Mouse (Mus musculus) neural tube, embryonic 11.5 days (tissue): ENCODE measurements around the gene Zfp26. TPM values are rescaled to one million over a fixed set of nuclear protein-coding genes. Genes with fewer than 3 reads are reported as not detected.

Experiments
- ATAC-seq: fragments of 200-750 bp; cut with Nextera tagmentation; 2 replicates; pipeline ENCODE4 v1.8.0; 2017; ENCODE audit warnings: moderate number of reproducible peaks, mild to moderate bottlenecking, moderate TSS enrichment, moderate library complexity; ENCODE audit not compliant: insufficient read depth, low FRiP score, low TSS enrichment
- DNase-seq: peaks from one replicate; pipeline ENCODE4 v3.0.0-alpha.2; 2015; ENCODE audit warnings: low spot score
- H3K27ac ChIP-seq: fragments of 300-500 bp; sonication (generic); 2 replicates; pipeline ENCODE4 v1.5.1; 2014; ENCODE audit warnings: low read depth, mild to moderate bottlenecking, low read length
- H3K27me3 ChIP-seq: fragments of 300-500 bp; sonication (generic); 2 replicates; pipeline ENCODE4 v1.6.1; 2014; ENCODE audit warnings: mild to moderate bottlenecking, low read length, mixed read lengths; ENCODE audit not compliant: control insufficient read depth, insufficient read depth
- H3K36me3 ChIP-seq: fragments of 300-500 bp; sonication (generic); 2 replicates; pipeline ENCODE4 v1.6.1; 2014; ENCODE audit warnings: mild to moderate bottlenecking, low read length, moderate library complexity, mixed read lengths; ENCODE audit not compliant: control insufficient read depth, insufficient read depth
- H3K4me1 ChIP-seq: fragments of 300-500 bp; sonication (generic); 2 replicates; pipeline ENCODE4 v1.6.1; 2014; ENCODE audit warnings: low read length, mixed read lengths; ENCODE audit not compliant: control insufficient read depth, insufficient read depth
- H3K4me2 ChIP-seq: fragments of 300-500 bp; sonication (generic); 2 replicates; pipeline ENCODE4 v1.6.1; 2014; ENCODE audit warnings: low read depth, mild to moderate bottlenecking, moderate library complexity
- H3K4me3 ChIP-seq: fragments of 300-500 bp; sonication (generic); 2 replicates; pipeline ENCODE4 v1.5.1; 2014; ENCODE audit warnings: low read depth, low read length
- H3K9ac ChIP-seq: fragments of 300-500 bp; sonication (generic); 2 replicates; pipeline ENCODE4 v1.6.1; 2014; ENCODE audit warnings: mild to moderate bottlenecking, low read length
- H3K9me3 ChIP-seq: fragments of 300-500 bp; sonication (generic); 2 replicates; pipeline ENCODE4 v1.6.1; 2016; ENCODE audit warnings: low read length; ENCODE audit not compliant: control insufficient read depth
- WGBS: fragments of 180-500 bp; shearing (Covaris S2); extraction: QIAGEN DNeasy Blood & Tissue Kit; methylation state at CpG from one replicate; pipeline ENCODE4 v1.1.7; 2014; 5-methylcytosine and 5-hydroxymethylcytosine counted together
- polyA plus RNA-seq: library from polyadenylated mRNA; unstranded; fragments of >200 nt; fragmentation: Nextera tagmentation; extraction: Ambion mirVana; gene quantifications from 2 replicates; pipeline ENCODE4 v1.2.1, GENCODE M21; 2014

The Zfp26 gene
- 31.0 and 37.7 TPM in 2 replicates for polyA plus RNA-seq

GRCm38 (mm10) chr9:20459377-20460317 is at the start of gene Zfp26:
Gene Zfp26 (minus strand): TSS chr9:20460162.
- DNase-seq (peak; percentile 82), ATAC-seq (peak; percentile 91)
- peak within 1 kb of the TSS; percentile 83 for H3K9ac ChIP-seq
- H3K9me3 ChIP-seq, result no peaks in the 10 kb centered on the region
- whole genome bisulfite sequencing, result under 1% methylated on average over 48 of the region's 48 CpGs
- peak within 1 kb of the TSS; percentile 70 for H3K4me2 ChIP-seq
- H3K27ac ChIP-seq, result peak within 1 kb of the TSS; percentile 72
- peak within 1 kb of the TSS; percentile 69 for H3K4me3 ChIP-seq
- H3K27me3 ChIP-seq, result no peaks in the 10 kb centered on the region
- H3K36me3 ChIP-seq, result peaks cover 2% of the 10 kb centered on the region; the same call in 1 of the 2 replicates
- H3K4me1 ChIP-seq, result no peaks in the 10 kb centered on the region

- WGBS, result 89% methylated on average over 3 of the region's 3 CpGs
- no peak for DNase-seq
- Histone ChIP-seq H3K27ac (no peak overlapping the region), H3K9ac (no peak overlapping the region), H3K4me3 (no peak overlapping the region), H3K36me3 (peaks cover 9% of the 10 kb centered on the region), H3K27me3 (no peaks in the 10 kb centered on the region), H3K4me1 (no peaks in the 10 kb centered on the region), H3K4me2 (no peak overlapping the region), H3K9me3 (no peaks in the 10 kb centered on the region)
- ATAC-seq, result no peak
These were observed 49.7 kb upstream of the Zfp26 start for GRCm38 (mm10) chr9:20509676-20510075.

GRCm38 (mm10) chr9:20504801-20505200 is 44.8 kb upstream of the Zfp26 start:
- Histone ChIP-seq H3K27ac (no peak overlapping the region), H3K27me3 (no peaks in the 10 kb centered on the region), H3K9ac (no peak overlapping the region), H3K4me3 (no peak overlapping the region), H3K4me2 (no peak overlapping the region), H3K9me3 (no peaks in the 10 kb centered on the region), H3K36me3 (peaks cover 24% of the 10 kb centered on the region), H3K4me1 (no peaks in the 10 kb centered on the region)
- DNase-seq, result no peak
- WGBS, result 89% methylated on average over 5 of the region's 5 CpGs
- no peak for ATAC-seq

GRCm38 (mm10) chr9:20493281-20493680 is 33.3 kb upstream of the Zfp26 start:
- H3K9ac ChIP-seq, result peak overlapping the region; percentile 76
- no peaks in the 10 kb centered on the region for H3K9me3 ChIP-seq
- DNase-seq (no peak), ATAC-seq (no peak)
- peaks cover 8% of the 10 kb centered on the region; the same call in 1 of the 2 replicates for H3K4me1 ChIP-seq
- peak overlapping the region; percentile 76 for H3K27ac ChIP-seq
- peak overlapping the region; percentile 71 for H3K4me3 ChIP-seq
- H3K4me2 ChIP-seq, result peak overlapping the region; percentile 62
- no peaks in the 10 kb centered on the region for H3K27me3 ChIP-seq
- H3K36me3 ChIP-seq, result peaks cover 7% of the 10 kb centered on the region
- 12% methylated on average over 9 of the region's 9 CpGs for WGBS

- peak; percentile 94 for DNase-seq
- no peaks in the 10 kb centered on the region for H3K27me3 ChIP-seq
- peak within 1 kb of the TSS; percentile 71 for H3K4me3 ChIP-seq
- ATAC-seq, result peak; percentile 94
- peaks cover 8% of the 10 kb centered on the region; the same call in 1 of the 2 replicates for H3K4me1 ChIP-seq
- H3K9me3 ChIP-seq, result no peaks in the 10 kb centered on the region
- H3K4me2 ChIP-seq, result peak within 1 kb of the TSS; percentile 62
- peaks cover 7% of the 10 kb centered on the region for H3K36me3 ChIP-seq
- WGBS, result 2% methylated on average over 40 of the region's 40 CpGs
- H3K27ac ChIP-seq, result peak within 1 kb of the TSS; percentile 76
- peak within 1 kb of the TSS; percentile 76 for H3K9ac ChIP-seq
These were observed 32.7 kb upstream of the Zfp26 start, which contains the start of gene Zfp426 for GRCm38 (mm10) chr9:20492527-20493233. Gene Zfp426 (minus strand): TSS chr9:20492746.

- Histone ChIP-seq H3K36me3 (peaks cover 2% of the 10 kb centered on the region), H3K9me3 (no peaks in the 10 kb centered on the region), H3K4me1 (peaks cover 8% of the 10 kb centered on the region; the same call in 1 of the 2 replicates), H3K27me3 (no peaks in the 10 kb centered on the region), H3K4me2 (peak overlapping the region; percentile 62), H3K4me3 (peak overlapping the region; percentile 71), H3K27ac (peak overlapping the region; percentile 76; the same call in 1 of the 2 replicates), H3K9ac (peak overlapping the region; percentile 76)
- ATAC-seq (no peak), DNase-seq (no peak)
- WGBS, result 12% methylated on average over 20 of the region's 20 CpGs
These were observed 32.0 kb upstream of the Zfp26 start for GRCm38 (mm10) chr9:20491858-20492526.

GRCm38 (mm10) chr9:20489536-20489935 is 29.6 kb upstream of the Zfp26 start:
- DNase-seq (no peak), ATAC-seq (no peak)
- Histone ChIP-seq H3K27me3 (no peaks in the 10 kb centered on the region), H3K9me3 (no peaks in the 10 kb centered on the region), H3K4me2 (no peak overlapping the region), H3K36me3 (peaks cover 2% of the 10 kb centered on the region; the same call in 1 of the 2 replicates), H3K27ac (no peak overlapping the region), H3K9ac (no peak overlapping the region), H3K4me1 (peaks cover 8% of the 10 kb centered on the region; the same call in 1 of the 2 replicates), H3K4me3 (no peak overlapping the region)
- 93% methylated on average over 5 of the region's 5 CpGs for WGBS

- WGBS, result 91% methylated on average over 5 of the region's 5 CpGs
These were observed 19.4 kb upstream of the Zfp26 start for GRCm38 (mm10) chr9:20479396-20479795.

More at GRCm38 (mm10) chr9:20479396-20479795, 19.4 kb upstream of the Zfp26 start:
- H3K27me3 ChIP-seq, result no peaks in the 10 kb centered on the region
- DNase-seq, result no peak
- H3K9ac ChIP-seq, result no peak overlapping the region
- H3K36me3 ChIP-seq, result peaks cover 7% of the 10 kb centered on the region
- H3K4me2 ChIP-seq, result no peak overlapping the region
- no peak for ATAC-seq
- H3K4me1 ChIP-seq, result no peaks in the 10 kb centered on the region
- no peak overlapping the region for H3K4me3 ChIP-seq
- no peaks in the 10 kb centered on the region for H3K9me3 ChIP-seq
- no peak overlapping the region for H3K27ac ChIP-seq
